Mouse (Mus musculus): ENCODE measurements around the gene Npsr1.
A peak's percentile ranks its signal among the peaks of the same experiment; 100 is the strongest.

Npsr1 gene

GRCm38 (mm10) chr9:24236461-24236860 lies 138.7 kb downstream of the Npsr1 start:
- DNase-seq (ENCODE audit: low read depth, low spot score): peak; percentile 46

DNA sequence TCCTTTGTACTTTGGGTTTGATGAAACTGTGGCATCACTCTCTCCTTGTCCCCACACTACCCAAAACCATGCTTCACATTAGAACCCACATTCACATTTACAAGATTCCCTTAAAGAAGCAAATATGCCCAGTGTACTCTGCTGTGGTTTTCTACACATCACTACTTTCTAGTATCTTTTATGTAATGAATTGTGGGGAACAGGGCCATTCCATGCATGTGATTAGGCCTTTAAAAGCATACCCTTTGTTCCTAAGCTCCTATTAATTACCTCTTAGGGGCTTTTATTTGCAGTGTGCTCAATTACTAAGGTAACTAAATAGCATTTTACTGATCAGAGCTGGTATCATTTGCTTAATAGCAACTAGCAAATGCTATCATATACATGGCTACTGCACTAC lies 149.8 kb downstream of the Npsr1 start:
- no peak for DNase-seq (ENCODE audit: low read depth, low spot score)

DNA sequence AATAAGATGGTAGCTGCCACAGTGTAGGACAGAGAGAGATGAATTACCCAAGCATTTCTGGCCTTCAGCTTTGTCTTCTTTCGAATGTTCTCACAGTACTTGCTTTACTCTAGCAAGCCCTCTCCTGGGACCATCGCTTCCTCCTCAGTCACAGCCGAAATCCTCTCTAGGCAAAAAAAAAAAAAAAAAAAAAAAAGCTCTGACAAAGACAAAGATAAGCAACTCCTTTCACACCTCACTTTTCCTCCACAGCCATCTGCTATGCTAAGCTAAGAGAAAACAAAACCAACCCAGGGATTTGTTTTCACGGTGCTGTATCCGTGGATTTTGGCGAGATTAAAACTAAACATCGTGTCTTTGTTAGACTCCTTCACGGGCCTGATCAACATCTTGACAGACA lies 156.4 kb downstream of the Npsr1 start:
- DNase-seq (ENCODE audit: low read depth, low spot score): peak; percentile 47

DNA sequence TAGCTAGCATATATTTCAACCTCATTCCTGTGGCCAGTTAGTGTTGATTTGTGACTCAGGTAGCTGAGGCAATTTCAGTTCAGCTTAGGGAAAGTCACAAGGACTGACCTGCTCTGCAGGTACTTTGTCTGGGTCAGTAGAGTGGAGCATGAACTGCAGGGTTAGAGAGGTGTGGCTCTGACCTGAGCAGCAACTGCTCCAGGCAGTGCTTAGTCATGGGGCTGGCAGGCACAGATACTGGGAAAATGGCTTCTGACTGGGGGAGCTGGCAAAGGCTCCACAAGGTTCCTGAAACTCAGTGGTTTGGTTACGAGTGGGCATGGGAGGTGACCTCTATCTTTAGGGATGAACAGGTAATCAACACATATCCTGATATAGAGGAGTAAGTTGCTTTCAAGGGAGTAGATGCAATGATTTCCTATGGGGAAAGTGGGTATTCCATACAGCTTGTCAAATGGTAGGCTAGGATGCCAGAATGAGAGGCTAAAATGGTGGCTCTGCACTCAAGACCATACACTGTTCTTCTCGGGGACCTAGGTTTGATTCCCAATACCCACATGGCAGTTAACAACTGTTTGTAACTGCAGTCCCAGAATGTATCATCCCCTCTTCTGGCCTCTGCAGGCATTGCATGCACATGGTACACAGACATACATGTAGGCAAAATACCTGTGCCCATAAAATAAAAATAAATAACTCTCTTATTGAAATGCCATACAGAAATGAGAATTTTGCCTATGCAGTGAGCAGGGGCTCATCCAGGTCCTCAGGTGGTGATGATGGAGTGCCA lies 182.9 kb downstream of the Npsr1 start:
- no peak for DNase-seq (ENCODE audit: low read depth, low spot score)

GRCm38 (mm10) chr9:24282617-24283016 lies 184.8 kb downstream of the Npsr1 start:
- DNase-seq (ENCODE audit: low read depth, low spot score): no peak

DNA sequence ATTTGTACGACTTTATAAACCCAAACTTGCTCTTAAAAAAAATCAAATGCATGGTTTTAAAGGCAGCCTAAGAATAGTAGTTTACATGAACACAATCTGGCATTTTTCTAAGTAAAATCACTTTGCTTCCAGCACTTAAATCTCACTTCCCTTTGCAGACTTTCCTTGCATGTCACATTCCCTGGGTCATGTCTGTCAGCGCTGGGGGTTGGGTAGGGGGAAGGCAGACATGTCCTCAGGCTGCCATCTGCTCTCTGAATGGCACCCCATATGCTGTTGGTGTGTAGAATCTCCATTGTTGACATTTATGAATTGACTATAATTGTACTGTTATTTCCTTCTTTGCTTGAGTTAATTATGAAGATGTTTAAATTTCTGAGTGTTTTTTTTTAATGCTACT lies 185.3 kb downstream of the Npsr1 start:
- DNase-seq (ENCODE audit: low read depth, low spot score): peak; percentile 74

DNA sequence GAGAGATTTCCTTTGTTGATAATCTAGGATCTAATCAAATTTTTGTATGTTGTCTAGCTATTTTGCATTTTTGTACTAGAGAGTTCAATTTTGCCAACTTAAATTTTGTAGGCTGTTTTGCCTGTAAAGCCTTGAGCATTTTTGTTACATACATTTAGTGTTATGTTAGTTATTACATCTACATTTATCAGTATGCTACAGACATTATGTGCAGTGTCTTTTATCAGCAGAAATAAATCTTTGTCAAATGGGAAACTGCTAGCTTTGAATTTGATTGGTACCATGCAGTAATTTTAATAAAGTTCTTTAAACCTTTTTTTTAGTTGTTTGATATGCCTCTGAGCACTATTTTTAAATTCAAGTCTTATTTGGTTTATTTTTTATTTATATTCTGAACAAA lies 185.7 kb downstream of the Npsr1 start:
- DNase-seq (ENCODE audit: low read depth, low spot score): no peak

DNA sequence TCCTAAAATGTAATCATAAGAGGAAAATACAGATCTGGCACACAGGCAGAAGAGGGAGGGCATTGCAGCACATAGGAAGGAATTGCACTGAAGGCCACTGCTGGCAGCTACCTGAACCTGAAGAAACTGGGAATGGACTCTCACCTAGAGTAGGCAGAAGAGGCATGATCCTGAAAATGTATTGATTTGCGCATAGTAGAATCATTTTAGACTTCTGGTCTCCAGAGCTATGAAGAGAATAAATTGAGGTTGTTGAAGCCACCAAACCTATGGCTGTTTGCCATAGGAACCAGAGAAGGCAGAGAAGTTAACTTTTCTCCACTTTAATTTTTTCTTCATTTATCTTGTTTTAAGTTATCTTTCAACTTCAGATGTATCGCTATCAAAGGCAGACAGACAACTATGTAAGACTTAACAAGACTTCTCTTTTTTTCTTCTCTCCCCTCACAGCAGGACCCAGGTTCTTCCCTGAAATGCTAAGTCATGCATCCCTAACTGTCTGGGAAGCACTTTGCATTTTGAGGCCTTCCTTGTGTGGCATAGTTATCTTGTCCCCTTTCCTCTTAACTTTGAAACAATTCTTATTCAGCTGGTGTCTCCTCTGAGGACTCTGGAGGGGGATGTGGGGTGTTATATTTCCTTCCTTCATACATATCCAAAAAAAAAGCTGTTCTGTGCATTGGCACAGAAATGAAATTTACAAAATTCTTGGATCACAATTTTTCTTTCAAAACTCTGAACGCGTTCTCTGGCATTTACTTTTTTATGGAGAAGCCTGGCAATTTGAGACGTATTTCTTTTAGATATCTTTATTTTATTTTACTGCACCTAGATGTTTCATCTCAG lies 186.7 kb downstream of the Npsr1 start:
- DNase-seq (ENCODE audit: low read depth, low spot score): peak; percentile 52

DNA sequence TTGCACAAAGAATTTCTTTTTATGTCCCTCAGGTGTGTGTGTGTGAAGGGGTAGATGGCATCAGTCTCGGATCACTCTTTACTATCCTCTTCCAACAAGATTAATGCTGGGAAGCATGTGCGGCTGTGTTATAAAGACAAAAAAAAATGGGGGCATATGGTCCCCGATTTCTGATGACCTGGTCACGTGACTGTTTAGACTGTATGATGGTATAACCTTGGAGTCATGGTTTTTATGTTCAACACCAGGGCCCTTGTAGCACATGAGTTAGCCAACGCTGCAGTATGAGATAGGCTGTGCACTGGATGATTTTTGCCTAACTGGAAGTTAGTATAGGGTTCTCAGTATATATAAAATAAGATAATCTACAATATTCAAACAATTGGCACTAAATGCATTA lies 187.6 kb downstream of the Npsr1 start:
- DNase-seq (ENCODE audit: low read depth, low spot score): no peak

DNA sequence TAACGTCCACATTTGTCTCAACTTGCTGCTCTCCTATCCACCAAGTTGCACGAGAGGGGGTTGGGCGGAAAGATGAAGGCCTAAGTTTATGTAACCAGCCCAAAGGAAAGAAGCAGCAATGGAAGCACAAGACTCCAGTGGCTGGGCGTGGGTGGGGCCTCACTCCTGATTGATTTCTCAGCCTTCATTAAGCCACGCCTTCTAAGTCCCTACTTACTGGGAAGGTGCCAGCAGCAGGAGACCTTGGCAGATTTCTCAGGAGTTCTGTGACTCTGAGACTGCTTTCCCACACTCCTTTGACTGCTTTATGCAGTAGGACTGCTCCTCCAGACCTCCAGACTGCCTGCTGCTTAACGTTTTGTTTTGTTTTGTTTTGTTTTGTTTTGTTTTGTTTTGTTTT lies 193.6 kb downstream of the Npsr1 start:
- no peak for DNase-seq (ENCODE audit: low read depth, low spot score)

- DNase-seq (ENCODE audit: low read depth, low spot score): no peak
These were observed 195.6 kb downstream of the Npsr1 start for GRCm38 (mm10) chr9:24293252-24293959.

DNA sequence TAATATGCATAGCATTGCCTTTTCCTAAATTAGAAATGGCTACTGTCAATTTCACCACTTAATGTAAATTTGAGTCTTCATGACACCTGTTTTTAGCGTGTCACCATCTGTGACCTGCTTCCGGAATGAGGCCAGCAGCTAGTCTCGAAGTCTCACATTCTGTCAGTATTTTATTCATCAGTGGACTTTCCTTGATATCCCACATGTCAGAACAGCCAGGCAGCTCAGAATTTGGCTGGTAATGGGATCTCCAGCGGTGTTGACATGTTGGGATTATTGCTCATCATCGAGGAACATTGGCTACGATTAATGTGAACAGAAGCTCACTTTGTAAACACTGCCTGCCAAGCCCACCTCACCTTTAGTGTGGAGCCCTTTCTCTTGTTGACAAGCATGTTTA lies 205.1 kb downstream of the Npsr1 start:
- DNase-seq (ENCODE audit: low read depth, low spot score): no peak

GRCm38 (mm10) chr9:24306990-24307389 lies 209.2 kb downstream of the Npsr1 start:
- no peak for DNase-seq (ENCODE audit: low read depth, low spot score)

DNA sequence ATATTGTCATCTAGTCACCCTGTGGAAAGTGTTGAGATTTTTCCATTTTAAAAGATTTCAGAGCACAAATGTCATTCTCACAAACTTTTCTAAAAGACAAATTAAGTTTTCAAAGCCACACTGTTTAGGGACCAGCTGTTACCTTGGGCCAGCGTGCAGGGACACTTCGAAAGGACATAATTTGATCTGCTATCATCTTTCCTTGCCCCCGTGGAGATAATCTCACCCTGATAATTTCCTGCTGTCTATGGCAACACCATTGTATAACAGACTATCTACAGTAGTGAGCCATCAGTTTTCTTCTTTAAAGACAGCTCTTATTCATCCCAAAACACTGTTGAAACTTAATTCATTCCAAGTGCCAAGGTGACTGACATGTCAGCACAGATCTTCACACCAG lies 209.6 kb downstream of the Npsr1 start:
- no peak for DNase-seq (ENCODE audit: low read depth, low spot score)

DNA sequence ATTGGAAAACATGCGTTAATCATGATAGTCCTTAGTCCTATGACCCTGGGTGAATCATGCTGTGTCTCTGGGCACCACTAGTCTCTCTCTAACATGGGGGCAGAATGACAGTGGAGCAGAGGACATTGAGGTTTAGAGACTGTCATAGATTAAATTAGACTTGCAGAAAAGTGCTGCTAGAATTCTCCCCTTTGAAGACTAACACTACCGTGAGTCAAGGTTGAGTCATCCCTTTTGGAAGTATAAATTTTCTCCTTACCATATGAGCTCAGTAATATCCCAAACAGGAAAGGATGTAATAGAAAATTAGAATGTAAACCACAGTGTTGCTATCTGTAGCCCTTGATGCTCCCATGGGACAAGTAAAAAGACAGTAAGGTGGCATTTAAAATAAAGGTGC lies 218.0 kb downstream of the Npsr1 start:
- DNase-seq (ENCODE audit: low read depth, low spot score): peak; percentile 73

DNA sequence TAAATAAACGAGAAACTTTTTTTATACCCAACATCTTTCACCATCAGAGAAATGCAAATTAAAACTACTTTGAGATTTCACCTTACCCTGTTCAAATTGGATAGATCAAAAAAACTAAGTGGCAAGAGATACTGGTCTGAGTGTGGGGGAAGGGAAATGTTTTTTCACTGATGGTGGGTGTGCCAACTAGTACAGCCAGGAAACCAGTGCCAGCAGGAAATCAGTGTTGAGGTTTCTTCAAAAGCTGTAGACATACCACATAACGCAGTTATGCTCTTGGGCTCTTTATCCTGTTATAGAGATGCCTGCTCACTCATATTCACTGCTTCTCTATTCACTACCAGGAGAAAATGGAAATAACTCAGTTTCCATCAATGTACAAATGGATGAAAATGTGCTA lies 233.9 kb downstream of the Npsr1 start:
- DNase-seq (ENCODE audit: low read depth, low spot score): no peak

DNA sequence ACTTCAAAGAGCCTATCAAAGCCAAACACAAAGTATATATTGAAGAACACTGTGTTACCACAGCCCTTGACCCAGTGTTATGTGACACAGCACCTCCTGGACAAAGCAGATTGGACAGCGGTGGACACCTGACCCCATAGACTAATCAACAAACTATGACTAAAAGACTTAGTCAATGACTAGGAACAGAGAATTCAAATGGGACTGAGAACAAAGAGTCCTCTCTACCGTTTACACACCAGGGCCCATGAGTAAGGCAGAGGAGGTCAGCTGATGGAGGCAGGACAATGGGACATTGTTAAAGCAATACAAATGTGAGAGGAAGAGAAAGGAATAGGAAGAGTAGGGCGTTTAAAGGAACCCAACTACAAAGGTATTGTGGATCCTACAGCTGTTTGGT lies 243.5 kb downstream of the Npsr1 start:
- peak; percentile 93 for DNase-seq (ENCODE audit: low read depth, low spot score)

GRCm38 (mm10) chr9:24347011-24347410 lies 249.2 kb downstream of the Npsr1 start:
- no peak for DNase-seq (ENCODE audit: low read depth, low spot score)

- DNase-seq (ENCODE audit: low read depth, low spot score): peak; percentile 51
These were observed 251.7 kb downstream of the Npsr1 start for GRCm38 (mm10) chr9:24349510-24349909.

DNA sequence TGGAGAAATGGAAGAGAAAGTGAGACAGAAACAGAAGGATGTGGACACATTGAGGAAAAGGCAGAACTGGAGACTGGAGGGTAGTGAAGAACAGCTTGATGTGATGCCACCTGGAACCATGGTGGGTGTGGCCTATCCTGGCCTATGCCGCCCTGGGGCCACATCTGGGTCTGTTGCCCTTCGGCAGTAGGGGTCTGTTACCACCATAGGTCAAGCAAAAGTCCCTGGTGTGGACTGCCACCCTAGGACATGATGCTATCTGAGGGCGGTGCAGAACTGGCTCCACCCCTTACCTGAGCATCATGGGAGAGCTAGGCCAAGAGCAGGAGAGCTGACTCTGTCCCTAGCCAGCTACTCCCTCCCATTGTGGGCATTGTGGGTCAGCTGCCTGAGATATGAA lies 253.6 kb downstream of the Npsr1 start:
- DNase-seq (ENCODE audit: low read depth, low spot score): no peak
